Mouse (Mus musculus): ENCODE data around the gene Smg5. TPM values are rescaled to one million over a fixed set of nuclear protein-coding genes. Genes with fewer than 3 reads are reported as not detected.

The Smg5 gene
- total RNA-seq, 1 experiment from 2014 or later, result 53.1 TPM

- ATAC-seq (replicated peaks in 1 of 2; ENCODE audit: insufficient read depth in 1 of 2, low FRiP score in 2 of 2, low TSS enrichment in 1 of 2, low read depth in 1 of 2, poor library complexity in 2 of 2, severe bottlenecking in 2 of 2), result no peak
Measured at GRCm38 (mm10) chr3:88411681-88412080, 75.6 kb downstream of the Smg5 start.

Other genes starting within 250 kb of the Smg5 start
- 31.1 and 33.3 TPM in 2 replicates for gene Mef2d, start 193.9 kb upstream of the Smg5 start, total RNA-seq (2017)
- gene Rhbg, start 81.6 kb upstream of the Smg5 start, total RNA-seq (2017), result 0.56 TPM in 1 of 2 replicates, not detected in the other
- not detected in 2 replicates for gene Gm38392, start 49.0 kb upstream of the Smg5 start, total RNA-seq (2017)
- gene Tsacc, start 39.3 kb upstream of the Smg5 start, total RNA-seq (2017), result 1.6 and 6.4 TPM in 2 replicates
- 355 and 372 TPM in 2 replicates for gene Cct3, start 39.1 kb upstream of the Smg5 start, total RNA-seq (2017)
- 10.3 and 28.6 TPM in 2 replicates for gene Glmp, start 11.2 kb upstream of the Smg5 start, total RNA-seq (2017)
- gene Tmem79, start 112 bp upstream of the Smg5 start, total RNA-seq (2017), result 0.94 and 1.2 TPM in 2 replicates
- not detected in 2 replicates for gene Paqr6, start 28.3 kb downstream of the Smg5 start, total RNA-seq (2017)
- gene Bglap3, start 36.5 kb downstream of the Smg5 start, total RNA-seq (2017), result not detected in 2 replicates
- not detected in 2 replicates for gene Bglap2, start 42.4 kb downstream of the Smg5 start, total RNA-seq (2017)
- gene Bglap, start 48.2 kb downstream of the Smg5 start, total RNA-seq (2017), result not detected in 2 replicates
- 60.8 and 97.2 TPM in 2 replicates for gene Pmf1, start 74.1 kb downstream of the Smg5 start, total RNA-seq (2017)
- 11.5 and 15.6 TPM in 2 replicates for gene Slc25a44, start 88.9 kb downstream of the Smg5 start, total RNA-seq (2017)
- 4.3 and 18.6 TPM in 2 replicates for gene Sema4a, start 124.9 kb downstream of the Smg5 start, total RNA-seq (2017)
- gene Lmna, start 173.7 kb downstream of the Smg5 start, total RNA-seq (2017), result 7.1 and 21.5 TPM in 2 replicates
- 17.8 and 18.9 TPM in 2 replicates for gene Mex3a, start 196.1 kb downstream of the Smg5 start, total RNA-seq (2017)
- not detected in 2 replicates for gene Rab25, start 212.0 kb downstream of the Smg5 start, total RNA-seq (2017)
- 51.2 and 54.4 TPM in 2 replicates for gene Lamtor2, start 216.8 kb downstream of the Smg5 start, total RNA-seq (2017)
- 30.4 and 49.8 TPM in 2 replicates for gene Ubqln4, start 217.5 kb downstream of the Smg5 start, total RNA-seq (2017)
- 106 and 110 TPM in 2 replicates for gene Ssr2, start 239.6 kb downstream of the Smg5 start, total RNA-seq (2017)

All from hematopoietic stem cell, adult 5-6 weeks (primary cell).